Mouse (Mus musculus): Measurements from ENCODE around the gene Aak1. TPM values are rescaled to one million over a fixed set of nuclear protein-coding genes. Genes with fewer than 3 reads are reported as not detected.
"Not testable (repeated sequence)": the region's sequence is repeated elsewhere in the genome, so short reads cannot be mapped to it uniquely, and the experiment has no call there.

Aak1 gene
- polyA plus RNA-seq, 1 experiment from 2014 or later = 13.8 TPM

DNA sequence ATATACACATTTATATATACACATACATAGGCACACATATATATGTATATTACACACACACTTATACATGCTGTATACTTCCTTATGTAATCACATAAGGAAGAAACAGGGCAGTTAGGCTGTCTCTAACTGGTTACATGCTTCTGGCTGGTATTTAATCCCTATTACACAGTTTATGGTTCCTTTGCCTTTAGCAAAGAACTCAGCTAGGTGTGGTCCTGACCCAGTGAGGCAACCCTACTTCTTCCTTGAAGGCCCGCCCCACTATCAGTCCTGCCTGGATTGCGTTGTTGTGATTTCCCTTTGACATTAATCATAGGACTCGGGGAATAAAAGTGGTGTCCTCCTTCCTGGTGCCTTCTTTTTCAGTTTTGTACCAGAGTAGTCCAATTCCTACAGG, 185.1 kb downstream of the Aak1 start:
- Histone ChIP-seq H3K27ac (no peak overlapping the region), H3K27me3 (replicated peaks) (no peaks in the 10 kb centered on the region), H3K9ac (no peak overlapping the region), H3K4me3 (replicated peaks) (no peak overlapping the region), H3K4me1 (no peaks in the 10 kb centered on the region), H3K9me3 (no peaks in the 10 kb centered on the region), H3K4me2 (no peak overlapping the region), H3K36me3 (no peaks in the 10 kb centered on the region)
- 63% methylated on average over 3 of the region's 3 CpGs for WGBS
- ATAC-seq (ENCODE audit: insufficient read depth, low FRiP score, low read depth) = no peak

- Histone ChIP-seq H3K9ac (no peak overlapping the region), H3K4me1 (no peaks in the 10 kb centered on the region), H3K27me3 (replicated peaks) (no peaks in the 10 kb centered on the region), H3K4me3 (replicated peaks) (no peak overlapping the region), H3K9me3 (no peaks in the 10 kb centered on the region), H3K4me2 (no peak overlapping the region), H3K27ac (no peak overlapping the region), H3K36me3 (no peaks in the 10 kb centered on the region)
- no peak for ATAC-seq (ENCODE audit: insufficient read depth, low FRiP score, low read depth)
- 82% methylated on average over 10 of the region's 10 CpGs for WGBS
Observed at GRCm38 (mm10) chr6:87037826-87038620, 188.7 kb downstream of the Aak1 start.

DNA sequence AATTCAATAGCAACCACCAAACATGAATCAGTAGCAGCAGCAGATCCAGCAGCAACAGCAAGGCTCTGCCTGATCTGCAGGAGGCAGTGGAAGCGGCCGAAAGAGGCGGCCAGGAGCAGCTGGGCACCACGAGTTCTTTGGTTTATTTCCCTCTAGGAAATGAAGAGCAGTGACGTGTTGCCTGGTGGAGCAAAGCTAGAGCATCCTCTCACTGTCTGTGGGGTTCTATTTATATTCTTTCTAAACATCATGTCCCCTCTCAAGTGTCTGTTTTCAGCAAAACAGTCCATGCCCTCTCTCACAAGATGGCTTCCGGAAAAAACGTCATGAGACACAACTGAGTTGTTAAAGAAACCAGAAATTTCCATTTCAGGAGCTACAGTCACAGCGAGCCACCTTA, 189.8 kb downstream of the Aak1 start:
- H3K9ac ChIP-seq = no peak overlapping the region
- no peak overlapping the region for H3K27ac ChIP-seq
- H3K4me3 ChIP-seq (replicated peaks) = no peak overlapping the region
- no peak overlapping the region for H3K4me2 ChIP-seq
- no peaks in the 10 kb centered on the region for H3K9me3 ChIP-seq
- H3K27me3 ChIP-seq (replicated peaks) = no peaks in the 10 kb centered on the region
- H3K36me3 ChIP-seq = no peaks in the 10 kb centered on the region
- peaks cover 7% of the 10 kb centered on the region for H3K4me1 ChIP-seq
- no peak for ATAC-seq (ENCODE audit: insufficient read depth, low FRiP score, low read depth)
- 83% methylated on average over 8 of the region's 8 CpGs for WGBS

DNA sequence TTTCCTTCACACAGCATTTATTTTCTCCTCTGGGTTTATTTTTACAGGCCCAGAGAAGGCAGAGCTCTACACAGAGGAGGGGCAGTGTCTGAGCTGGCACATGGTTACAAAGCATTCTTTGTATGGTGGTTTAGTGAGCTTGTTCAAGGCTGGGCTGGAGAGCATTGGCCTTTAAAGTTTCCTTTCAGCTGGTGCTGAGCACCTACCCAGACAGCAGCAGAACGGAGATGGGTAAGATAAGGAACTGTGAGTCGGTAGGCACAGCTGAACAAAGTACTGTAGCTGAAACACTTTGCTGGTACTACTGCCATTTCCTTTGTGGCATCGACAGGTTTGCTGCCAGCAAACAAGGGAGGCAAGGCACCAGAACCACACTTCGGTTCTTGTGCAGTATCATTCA, 191.7 kb downstream of the Aak1 start:
- ATAC-seq (ENCODE audit: insufficient read depth, low FRiP score, low read depth) = no peak
- Histone ChIP-seq H3K9me3 (no peaks in the 10 kb centered on the region), H3K4me3 (replicated peaks) (no peak overlapping the region), H3K27ac (peak overlapping the region; percentile 100), H3K27me3 (replicated peaks) (no peaks in the 10 kb centered on the region), H3K9ac (no peak overlapping the region), H3K4me2 (0 out of 2 replicates have a peak overlapping the region, but pooled peaks have one; percentile 9), H3K4me1 (peaks cover 7% of the 10 kb centered on the region), H3K36me3 (no peaks in the 10 kb centered on the region)
- 67% methylated on average over 4 of the region's 4 CpGs for WGBS

- Histone ChIP-seq H3K4me2 (peak overlapping the region; percentile 66), H3K9me3 (no peaks in the 10 kb centered on the region), H3K36me3 (no peaks in the 10 kb centered on the region), H3K4me3 (replicated peaks) (no peak overlapping the region), H3K9ac (no peak overlapping the region), H3K27me3 (replicated peaks) (no peaks in the 10 kb centered on the region), H3K27ac (peak overlapping the region; percentile 100), H3K4me1 (peaks cover 7% of the 10 kb centered on the region)
- 83% methylated on average over 7 of the region's 7 CpGs for WGBS
- ATAC-seq (ENCODE audit: insufficient read depth, low FRiP score, low read depth) = no peak
Observed at GRCm38 (mm10) chr6:87041431-87041830, 192.1 kb downstream of the Aak1 start.

- peaks cover 7% of the 10 kb centered on the region for H3K4me1 ChIP-seq
- peak overlapping the region; percentile 60; the same call in 1 of the 2 replicates for H3K9ac ChIP-seq
- ATAC-seq (ENCODE audit: insufficient read depth, low FRiP score, low read depth) = no peak
- WGBS = under 1% methylated on average over 11 of the region's 11 CpGs
- H3K36me3 ChIP-seq = no peaks in the 10 kb centered on the region
- H3K4me3 ChIP-seq (replicated peaks) = peak overlapping the region; percentile 82
- peak overlapping the region; percentile 100 for H3K27ac ChIP-seq
- H3K4me2 ChIP-seq = peak overlapping the region; percentile 66
- H3K9me3 ChIP-seq = no peaks in the 10 kb centered on the region
- no peaks in the 10 kb centered on the region for H3K27me3 ChIP-seq (replicated peaks)
Observed at GRCm38 (mm10) chr6:87042004-87042336, 192.7 kb downstream of the Aak1 start.

DNA sequence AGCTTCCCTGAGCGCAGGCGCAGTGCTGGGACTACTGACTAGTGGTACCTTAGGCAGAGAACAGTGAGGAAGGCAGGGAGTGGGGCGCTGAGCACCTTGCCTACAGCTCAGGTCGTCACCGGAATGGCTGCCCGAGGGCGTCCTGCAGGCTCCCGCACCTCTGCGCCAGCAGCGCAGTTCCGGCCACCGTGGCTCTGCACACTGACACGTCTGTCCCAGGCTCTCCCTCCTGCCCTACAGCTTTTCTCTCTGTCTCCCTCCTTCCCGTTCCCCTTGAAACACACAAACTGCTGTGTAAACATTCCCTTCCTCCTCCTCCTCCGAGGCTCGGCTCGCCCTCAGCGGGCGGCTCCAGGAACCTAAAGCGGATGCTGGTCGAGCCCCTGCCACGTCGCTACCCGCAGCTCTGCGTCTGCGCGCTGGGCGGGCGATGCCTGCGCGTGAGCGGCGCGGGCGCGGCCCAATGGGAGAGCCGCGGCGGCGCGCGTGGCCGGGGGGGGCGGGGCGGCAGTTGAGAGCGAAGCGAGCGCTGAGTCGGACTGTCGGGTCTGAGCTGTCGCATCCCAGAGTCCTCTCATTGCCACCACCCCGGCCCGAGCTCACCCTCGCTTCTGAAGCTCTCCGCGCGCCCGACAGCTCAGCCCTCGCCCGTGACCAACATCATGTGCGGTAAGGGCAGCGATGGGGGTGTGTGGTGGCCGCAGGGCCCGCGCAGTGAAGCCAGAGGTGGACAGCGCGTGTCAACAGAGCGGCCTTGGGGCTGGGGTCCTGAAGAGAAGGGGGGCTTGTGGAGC, 193.2 kb downstream of the Aak1 start, which contains the start of gene Gfpt1:
Gene Gfpt1 (plus strand): TSS at position 510 of the 794 bp plus-strand sequence.
- H3K4me2 ChIP-seq = peak within 1 kb of the TSS; percentile 66
- under 1% methylated on average over 66 of the region's 68 CpGs for WGBS
- peak; percentile 97 for ATAC-seq (ENCODE audit: insufficient read depth, low FRiP score, low read depth)

DNA sequence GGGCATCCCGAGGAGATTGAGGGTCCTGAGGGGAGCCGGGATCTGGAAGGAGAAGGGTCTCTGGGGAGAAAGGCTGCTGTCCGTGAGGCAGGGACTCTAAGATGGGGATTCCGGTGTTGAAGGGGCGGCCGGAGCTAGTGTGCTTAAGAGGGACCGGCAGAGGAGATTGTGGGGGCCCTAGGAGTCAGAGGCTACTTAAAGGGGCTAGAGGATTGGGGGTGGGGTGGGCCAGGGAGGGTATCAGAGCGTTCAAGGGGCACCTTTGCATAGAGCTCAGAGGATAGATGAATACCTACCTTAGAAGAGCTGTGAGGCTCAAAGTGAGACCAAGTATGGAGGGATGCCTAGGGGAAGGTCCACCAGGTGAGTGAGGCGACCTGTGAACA, 193.8 kb downstream of the Aak1 start:
- peaks cover 7% of the 10 kb centered on the region for H3K4me1 ChIP-seq
- peak overlapping the region; percentile 86 for H3K9ac ChIP-seq
- no peaks in the 10 kb centered on the region for H3K9me3 ChIP-seq
- peak overlapping the region; percentile 88 for H3K27ac ChIP-seq
- WGBS = 1% methylated on average over 9 of the region's 9 CpGs
- ATAC-seq (ENCODE audit: insufficient read depth, low FRiP score, low read depth) = no peak
- H3K36me3 ChIP-seq = no peaks in the 10 kb centered on the region
- no peaks in the 10 kb centered on the region for H3K27me3 ChIP-seq (replicated peaks)
- peak overlapping the region; percentile 64 for H3K4me2 ChIP-seq
- peak overlapping the region; percentile 82 for H3K4me3 ChIP-seq (replicated peaks)

More for the DNA sequence above, 193.2 kb downstream of the Aak1 start, which contains the start of gene Gfpt1:
- Histone ChIP-seq H3K27ac (peak within 1 kb of the TSS; percentile 100), H3K4me3 (replicated peaks) (peak within 1 kb of the TSS; percentile 82), H3K36me3 (no peaks in the 10 kb centered on the region), H3K9ac (peak within 1 kb of the TSS; percentile 86), H3K9me3 (no peaks in the 10 kb centered on the region), H3K27me3 (replicated peaks) (no peaks in the 10 kb centered on the region), H3K4me1 (peaks cover 7% of the 10 kb centered on the region)

GRCm38 (mm10) chr6:87044895-87045294, 195.6 kb downstream of the Aak1 start:
- ATAC-seq (ENCODE audit: insufficient read depth, low FRiP score, low read depth) = no peak
- H3K4me2 ChIP-seq = no peak overlapping the region

DNA sequence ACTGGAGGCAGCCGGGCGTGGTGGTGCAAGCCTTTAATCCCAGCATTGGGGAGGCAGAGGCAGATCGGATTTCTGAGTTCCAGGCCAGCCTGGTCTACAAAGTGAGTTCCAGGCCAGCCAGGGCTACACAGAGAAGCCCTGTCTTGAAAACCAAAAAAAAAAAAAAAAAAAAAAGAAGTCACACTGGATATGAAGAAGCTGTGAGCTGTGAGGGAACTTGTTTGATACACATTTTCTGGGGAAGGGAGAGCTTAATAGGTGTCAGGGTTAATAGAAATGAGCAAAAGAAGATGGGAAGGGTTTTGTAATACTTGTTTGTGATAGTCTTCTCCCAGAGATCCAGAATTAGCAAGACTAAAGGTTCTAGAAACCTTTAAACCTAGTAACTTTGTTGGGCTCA, 196.2 kb downstream of the Aak1 start:
- no peak for ATAC-seq (ENCODE audit: insufficient read depth, low FRiP score, low read depth)
- no peak overlapping the region for H3K4me3 ChIP-seq (replicated peaks)
- no peak overlapping the region for H3K9ac ChIP-seq
- no peaks in the 10 kb centered on the region for H3K9me3 ChIP-seq
- peaks cover 7% of the 10 kb centered on the region for H3K4me1 ChIP-seq
- H3K36me3 ChIP-seq = no peaks in the 10 kb centered on the region
- H3K4me2 ChIP-seq = no peak overlapping the region
- 72% methylated on average over 3 of the region's 3 CpGs for WGBS
- H3K27ac ChIP-seq = no peak overlapping the region
- H3K27me3 ChIP-seq (replicated peaks) = no peaks in the 10 kb centered on the region

More at GRCm38 (mm10) chr6:87044895-87045294, 195.6 kb downstream of the Aak1 start:
- Histone ChIP-seq H3K36me3 (no peaks in the 10 kb centered on the region), H3K4me3 (replicated peaks) (no peak overlapping the region), H3K9ac (no peak overlapping the region), H3K9me3 (no peaks in the 10 kb centered on the region), H3K27me3 (replicated peaks) (no peaks in the 10 kb centered on the region), H3K27ac (no peak overlapping the region), H3K4me1 (peaks cover 7% of the 10 kb centered on the region)
- WGBS = 49% methylated on average over 2 of the region's 2 CpGs

DNA sequence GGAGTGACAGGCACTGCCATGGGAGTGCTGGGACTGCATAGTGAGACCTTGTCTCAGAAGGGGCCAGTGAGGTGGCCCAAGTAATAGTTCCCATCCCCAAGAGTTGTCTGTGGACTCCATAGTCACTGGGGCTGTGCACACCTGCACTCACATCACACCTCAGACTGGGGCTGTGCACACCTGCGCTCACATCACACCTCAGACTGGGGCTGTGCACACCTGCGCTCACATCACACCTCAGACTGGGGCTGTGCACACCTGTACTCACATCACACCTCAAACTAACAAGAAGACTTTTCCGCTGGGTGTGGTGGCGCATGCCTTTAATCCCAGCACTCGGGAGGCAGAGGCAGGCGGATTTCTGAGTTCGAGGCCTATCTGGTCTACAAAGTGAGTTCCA, 199.4 kb downstream of the Aak1 start:
- 96% methylated on average over 7 of the region's 7 CpGs for WGBS
- H3K27me3 ChIP-seq (replicated peaks); H3K4me2 ChIP-seq; H3K4me1 ChIP-seq; ATAC-seq (ENCODE audit: insufficient read depth, low FRiP score, low read depth); H3K4me3 ChIP-seq (replicated peaks); H3K27ac ChIP-seq; H3K9ac ChIP-seq; H3K9me3 ChIP-seq: not testable (repeated sequence)
- peaks cover 16% of the 10 kb centered on the region for H3K36me3 ChIP-seq

- no peak for ATAC-seq (ENCODE audit: insufficient read depth, low FRiP score, low read depth)
- WGBS = 90% methylated on average over 10 of the region's 10 CpGs
- Histone ChIP-seq H3K9me3 (no peaks in the 10 kb centered on the region), H3K27me3 (replicated peaks) (no peaks in the 10 kb centered on the region), H3K4me2 (no peak overlapping the region), H3K36me3 (peaks cover 26% of the 10 kb centered on the region), H3K4me1 (no peaks in the 10 kb centered on the region), H3K9ac (no peak overlapping the region), H3K4me3 (replicated peaks) (no peak overlapping the region), H3K27ac (no peak overlapping the region)
Observed at GRCm38 (mm10) chr6:87051886-87052425, 202.6 kb downstream of the Aak1 start.
